9 mouse cellular contexts compared by ENCODE assay signal in the genomic region with DNA sequence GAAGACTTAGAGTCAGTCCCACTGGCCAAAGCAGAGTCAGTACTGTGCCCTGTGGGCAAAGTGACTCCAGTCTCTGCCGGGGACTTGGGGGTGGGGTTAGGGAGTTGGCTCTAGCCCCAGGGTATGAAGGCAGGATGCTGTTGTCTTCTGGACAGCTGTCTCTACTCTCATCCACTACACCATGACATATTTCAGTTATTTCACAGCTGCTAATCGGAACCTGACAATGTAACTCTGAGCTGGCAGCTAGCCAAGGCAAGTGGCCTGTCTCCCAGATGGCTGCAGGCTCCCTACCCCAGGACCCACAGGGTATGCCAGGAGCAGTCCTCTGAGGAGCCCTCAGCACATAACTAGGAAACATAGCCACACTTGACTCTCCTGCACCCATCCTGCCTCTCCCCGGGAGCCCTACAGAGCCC.
DNase-seq lines count a peak whose midpoint lies in the region; ATAC-seq and TF ChIP-seq lines count a peak whose summit lies in the region.
"Had no signal": no experiment of that assay in that cellular context is flagged by ENCODE, and none has a peak within 500 bp of the region (broad histone marks: within the 10 kb centered on the region; RNA-seq: fewer than 3 reads in every experiment).

No protein-coding gene starts in this region.

- H3K36me3 ChIP-seq in kidney, embryonic 15.5 days, result no peaks in the 10 kb centered on the region
- no peaks in the 10 kb centered on the region for H3K36me3 ChIP-seq in intestine, embryonic 15.5 days
- no peaks in the 10 kb centered on the region for H3K36me3 ChIP-seq in liver, embryonic 12.5 days
- no peaks in the 10 kb centered on the region for H3K36me3 ChIP-seq in forebrain, embryonic 13.5 days (ENCODE audit: poor library complexity, severe bottlenecking)
- H3K36me3 ChIP-seq: midbrain, embryonic 12.5 days had no signal

- 0 out of 2 replicates have a peak, but pooled peaks have one; percentile 22 for ATAC-seq in kidney, embryonic 15.5 days (replicated peaks; ENCODE audit: low FRiP score)
- 0 out of 2 replicates have a peak, but pooled peaks have one; percentile 37 for ATAC-seq in intestine, embryonic 15.5 days
- ATAC-seq in liver, embryonic 12.5 days, result no peak
- no peak for ATAC-seq in forebrain, embryonic 13.5 days

- no peak overlapping the region for H3K27ac ChIP-seq in kidney, embryonic 15.5 days
- H3K27ac ChIP-seq in cerebellum, adult 2 months (ENCODE audit: insufficient read depth, low read length), result no peak overlapping the region
- no peak overlapping the region for H3K27ac ChIP-seq in intestine, embryonic 15.5 days
- H3K27ac ChIP-seq in liver, embryonic 12.5 days, result no peak overlapping the region
- no peak overlapping the region for H3K27ac ChIP-seq in forebrain, embryonic 13.5 days
- H3K27ac ChIP-seq: midbrain, embryonic 12.5 days had no signal

- no peak for TF ChIP-seq CTCF in cerebellum, adult 2 months (IDR thresholded peaks at IDR 0.05; ENCODE audit: borderline replicate concordance, insufficient read depth, low read depth, low read length)

- H3K27me3 ChIP-seq in kidney, embryonic 15.5 days, result 0 out of 2 replicates have a peak, but pooled peaks cover 3% of the 10 kb centered on the region
- no peaks in the 10 kb centered on the region for H3K27me3 ChIP-seq in cerebellum, adult 2 months (ENCODE audit: control insufficient read depth, insufficient read depth, low read length)
- H3K27me3 ChIP-seq in intestine, embryonic 15.5 days (replicated peaks), result no peaks in the 10 kb centered on the region
- peaks cover 4% of the 10 kb centered on the region; the same call in 1 of the 2 replicates for H3K27me3 ChIP-seq in liver, embryonic 12.5 days (replicated peaks)
- H3K27me3 ChIP-seq in forebrain, embryonic 13.5 days, result no peaks in the 10 kb centered on the region
- H3K27me3 ChIP-seq: midbrain, embryonic 12.5 days had no signal

- WGBS in kidney, embryonic 15.5 days, result 48% methylated on average over 3 of the region's 3 CpGs
- 3% methylated on average over 3 of the region's 3 CpGs for WGBS in cerebellum, adult 2 months
- WGBS in intestine, embryonic 15.5 days, result 43% methylated on average over 3 of the region's 3 CpGs
- 68% methylated on average over 3 of the region's 3 CpGs for WGBS in liver, embryonic 12.5 days (ENCODE audit: insufficient replicate concordance)
- WGBS in forebrain, embryonic 13.5 days, result 69% methylated on average over 3 of the region's 3 CpGs

- no peak overlapping the region for H3K9ac ChIP-seq in kidney, embryonic 15.5 days
- H3K9ac ChIP-seq in intestine, embryonic 15.5 days, result no peak overlapping the region
- no peak overlapping the region for H3K9ac ChIP-seq in liver, embryonic 12.5 days
- H3K9ac ChIP-seq in forebrain, embryonic 13.5 days, result no peak overlapping the region
- H3K9ac ChIP-seq: midbrain, embryonic 12.5 days had no signal

- no peak overlapping the region for H3K4me3 ChIP-seq in kidney, embryonic 15.5 days (replicated peaks)
- H3K4me3 ChIP-seq in cerebellum, adult 2 months (replicated peaks; ENCODE audit: insufficient read depth, low read depth, low read length), result no peak overlapping the region
- H3K4me3 ChIP-seq in intestine, embryonic 15.5 days (replicated peaks), result no peak overlapping the region
- no peak overlapping the region for H3K4me3 ChIP-seq in liver, embryonic 12.5 days
- no peak overlapping the region for H3K4me3 ChIP-seq in forebrain, embryonic 13.5 days
- H3K4me3 ChIP-seq: midbrain, embryonic 12.5 days had no signal

- peak; percentile 27 for DNase-seq in adrenal gland, postnatal 10 days
- DNase-seq in adrenal gland, adult 18-20 months (ENCODE audit: low spot score in 2 of 2), result no peak
- no peak for DNase-seq in kidney, adult 8-10 months
- peak; percentile 52 to 59 for DNase-seq in cerebellum, adult 2 months

- no peak overlapping the region for H3K4me2 ChIP-seq in kidney, embryonic 15.5 days
- H3K4me2 ChIP-seq in intestine, embryonic 15.5 days (replicated peaks), result no peak overlapping the region
- H3K4me2 ChIP-seq in liver, embryonic 12.5 days, result no peak overlapping the region
- no peak overlapping the region for H3K4me2 ChIP-seq in forebrain, embryonic 13.5 days
- H3K4me2 ChIP-seq: midbrain, embryonic 12.5 days had no signal

- TF ChIP-seq POLR2A in cerebellum, adult 2 months (IDR thresholded peaks at IDR 0.05; ENCODE audit: borderline replicate concordance, insufficient read depth, low read length), result no peak

- peaks cover 23% of the 10 kb centered on the region for H3K4me1 ChIP-seq in kidney, embryonic 15.5 days
- H3K4me1 ChIP-seq in cerebellum, adult 2 months (ENCODE audit: control insufficient read depth, insufficient read depth, low read length), result peaks cover 14% of the 10 kb centered on the region
- peaks cover 3% of the 10 kb centered on the region; the same call in 1 of the 2 replicates for H3K4me1 ChIP-seq in intestine, embryonic 15.5 days (replicated peaks)
- H3K4me1 ChIP-seq in liver, embryonic 12.5 days, result no peaks in the 10 kb centered on the region
- peaks cover 12% of the 10 kb centered on the region for H3K4me1 ChIP-seq in forebrain, embryonic 13.5 days

- H3K9me3 ChIP-seq in kidney, embryonic 15.5 days (replicated peaks), result no peaks in the 10 kb centered on the region
- H3K9me3 ChIP-seq in intestine, embryonic 15.5 days, result no peaks in the 10 kb centered on the region
- H3K9me3 ChIP-seq in liver, embryonic 12.5 days (replicated peaks), result no peaks in the 10 kb centered on the region
- no peaks in the 10 kb centered on the region for H3K9me3 ChIP-seq in forebrain, embryonic 13.5 days (replicated peaks)
- H3K9me3 ChIP-seq: midbrain, embryonic 12.5 days had no signal

Comparison
In these comparisons a context has a peak if more than half of its experiments do, and no peak if none do; other contexts are left out.
1. DNase-seq: peak in adrenal gland, postnatal 10 days (single experiment) and cerebellum, adult 2 months (2 of 2); none in adrenal gland, adult 18-20 months (0 of 2) and kidney, adult 8-10 months (0 of 2).
2. ATAC-seq: peak in kidney, embryonic 15.5 days (single experiment) and intestine, embryonic 15.5 days (single experiment); none in liver, embryonic 12.5 days (single experiment) and forebrain, embryonic 13.5 days (single experiment).